Mouse (Mus musculus) naive thymus-derived CD4-positive, alpha-beta T cell, adult 5 months (primary cell): Measurements from ENCODE around the gene Frmd6. TPM values are rescaled to one million over a fixed set of nuclear protein-coding genes. Genes with fewer than 3 reads are reported as not detected.

Experiments
- polyA plus RNA-seq: library from polyadenylated mRNA; unstranded; fragments of 100-300 nt; shearing (Covaris generic); gene quantifications from one replicate; pipeline ENCODE4 v1.2.1, GENCODE M21; 2017

Frmd6 gene
- 32.0 TPM for polyA plus RNA-seq

GRCm38 (mm10) chr12:70824729-70825650, at the start of gene Frmd6:
Gene Frmd6 (plus strand): TSS chr12:70825514.

DNA sequence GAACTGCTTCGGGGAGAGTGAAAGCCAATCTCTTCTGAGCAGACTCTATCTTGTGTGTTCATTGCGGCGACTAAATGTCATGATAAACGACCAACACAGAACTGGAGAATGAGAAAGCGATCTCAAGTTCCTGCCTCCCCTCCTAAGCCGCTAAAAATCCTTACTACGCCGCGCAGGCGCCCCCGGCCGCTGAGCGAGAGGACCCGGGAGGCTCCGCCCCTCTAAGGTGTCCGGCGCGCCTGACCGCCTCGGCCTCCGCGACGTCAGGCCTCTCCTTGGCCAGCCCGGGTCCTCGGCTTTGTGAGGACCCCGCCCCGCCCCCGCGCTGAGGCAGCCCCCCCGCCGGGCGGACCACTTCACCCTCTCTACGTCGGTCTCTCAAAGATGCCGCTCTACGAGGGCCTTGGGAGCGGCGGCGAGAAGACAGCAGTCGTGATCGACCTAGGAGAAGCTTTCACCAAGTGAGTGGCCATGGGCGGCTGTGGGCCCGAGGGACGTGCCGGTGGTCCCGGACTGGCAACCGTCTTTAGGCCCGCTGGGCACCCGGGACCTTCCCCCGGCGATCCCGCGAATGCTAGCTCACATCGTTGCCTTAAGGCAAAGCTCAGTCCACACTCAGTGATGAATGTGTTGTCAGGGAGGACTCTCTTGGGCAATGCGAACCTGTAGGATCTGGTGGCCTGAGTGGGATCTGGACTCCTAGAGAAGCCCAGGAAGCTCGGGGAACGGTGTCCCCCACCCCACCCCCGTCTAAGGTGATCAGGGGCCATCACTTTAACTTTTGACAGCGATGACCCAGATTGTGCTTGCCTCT, 112.5 kb downstream of the Frmd6 start, which contains the start of gene Actr10:
Gene Actr10 (plus strand): TSS at position 287 of the 814 bp plus-strand sequence.

Other genes starting within 250 kb of the Frmd6 start
- 433 TPM for gene Actr10, start 112.3 kb downstream of the Frmd6 start, polyA plus RNA-seq
- 297 TPM for gene Psma3, start 149.1 kb downstream of the Frmd6 start, polyA plus RNA-seq
- 231 TPM for gene Arid4a, start 190.5 kb downstream of the Frmd6 start, polyA plus RNA-seq